Mouse (Mus musculus) liver, embryonic 15.5 days (tissue): ENCODE data around the gene Hdac10. TPM values are rescaled to one million over a fixed set of nuclear protein-coding genes. Genes with fewer than 3 reads are reported as not detected.

Experiments
- ATAC-seq: fragments of 200-750 bp; cut with Nextera tagmentation; 2 replicates; pipeline ENCODE4 v1.8.0; 2017; ENCODE audit warnings: moderate number of reproducible peaks, mild to moderate bottlenecking, moderate library complexity; ENCODE audit not compliant: insufficient read depth
- H3K27ac ChIP-seq: fragments of 300-500 bp; sonication (generic); replicated peaks from 2 replicates; pipeline ENCODE4 v1.5.1; 2015; ENCODE audit warnings: mild to moderate bottlenecking, inconsistent platforms
- H3K27me3 ChIP-seq: fragments of 300-500 bp; sonication (generic); 2 replicates; pipeline ENCODE4 v1.6.1; 2015; ENCODE audit warnings: mild to moderate bottlenecking, inconsistent platforms
- H3K36me3 ChIP-seq: fragments of 300-500 bp; sonication (generic); replicated peaks from 2 replicates; pipeline ENCODE4 v1.6.1; 2015; ENCODE audit warnings: moderate library complexity, mild to moderate bottlenecking, inconsistent platforms
- H3K4me1 ChIP-seq: fragments of 300-500 bp; sonication (generic); replicated peaks from 2 replicates; pipeline ENCODE4 v1.6.1; 2015; ENCODE audit warnings: inconsistent platforms
- H3K4me2 ChIP-seq: fragments of 300-500 bp; sonication (generic); 2 replicates; pipeline ENCODE4 v1.6.1; 2015; ENCODE audit warnings: moderate library complexity, mild to moderate bottlenecking, inconsistent platforms
- H3K4me3 ChIP-seq: fragments of 300-500 bp; sonication (generic); replicated peaks from 2 replicates; pipeline ENCODE4 v1.5.1; 2015; ENCODE audit warnings: mild to moderate bottlenecking, inconsistent platforms
- H3K9ac ChIP-seq: fragments of 300-500 bp; sonication (generic); 2 replicates; pipeline ENCODE4 v1.6.1; 2015; ENCODE audit warnings: moderate library complexity, mild to moderate bottlenecking, inconsistent platforms
- H3K9me3 ChIP-seq: fragments of 300-500 bp; sonication (generic); replicated peaks from 2 replicates; pipeline ENCODE4 v1.6.1; 2016; ENCODE audit warnings: inconsistent platforms
- WGBS: fragments of 180-500 bp; shearing (Covaris S2); methylation state at CpG from one replicate; pipeline ENCODE4 v1.1.7; 2015; ENCODE audit warnings: mixed read lengths; ENCODE audit not compliant: insufficient replicate concordance; 5-methylcytosine and 5-hydroxymethylcytosine counted together
- polyA plus RNA-seq: library from polyadenylated mRNA; unstranded; fragments of >200 nt; fragmentation: Nextera tagmentation; extraction: Ambion mirVana; gene quantifications from 2 replicates; pipeline ENCODE4 v1.2.1, GENCODE M21; 2015

Hdac10 gene
- polyA plus RNA-seq, 1 experiment from 2014 or later = 8.6 TPM

DNA sequence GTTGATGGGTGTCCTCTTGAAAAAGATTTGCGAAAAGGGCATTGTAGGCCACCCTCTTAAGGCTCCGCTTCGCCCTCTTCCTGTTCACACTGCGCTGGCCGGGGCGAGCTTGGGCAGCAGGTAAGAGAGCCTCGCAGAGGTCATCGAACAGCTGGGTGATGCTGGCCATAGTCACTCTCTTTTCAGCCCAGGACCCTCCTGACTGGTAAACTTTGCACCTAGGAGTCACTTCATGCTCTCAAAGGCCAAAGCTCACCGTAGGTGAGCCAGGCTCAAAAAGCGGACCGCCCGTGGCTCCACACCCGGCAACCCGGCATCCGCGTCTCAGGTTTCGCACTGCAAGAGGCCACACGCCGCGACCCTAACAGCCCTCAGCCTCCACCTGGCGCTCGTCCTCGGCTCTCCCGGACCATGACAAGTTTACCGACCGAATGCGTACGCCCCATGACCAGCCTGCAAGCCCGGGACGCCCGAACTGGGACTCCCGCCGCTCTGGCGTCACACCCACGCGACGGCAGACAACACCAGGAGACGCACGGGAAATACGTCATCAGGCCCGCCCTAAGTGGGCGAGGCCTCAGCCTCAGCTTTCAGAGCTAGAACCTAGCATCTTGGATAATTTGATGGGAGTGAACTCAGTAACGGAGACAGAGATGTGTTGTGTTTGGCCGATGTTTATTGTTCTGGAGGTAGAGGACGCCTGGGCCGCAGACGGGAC, 5.7 kb downstream of the Hdac10 start, which contains the start of gene Tubgcp6:
TSS of gene Tubgcp6 (minus strand) at position 464 of the 718 bp plus-strand sequence.
- Histone ChIP-seq H3K9me3 (no peaks in the 10 kb centered on the region), H3K27me3 (no peaks in the 10 kb centered on the region), H3K27ac (peak within 1 kb of the TSS; percentile 79), H3K9ac (peak within 1 kb of the TSS; percentile 86), H3K36me3 (peaks cover 31% of the 10 kb centered on the region), H3K4me1 (peaks cover 47% of the 10 kb centered on the region), H3K4me2 (peak within 1 kb of the TSS; percentile 84), H3K4me3 (peak within 1 kb of the TSS; percentile 93)
- ATAC-seq = peak; percentile 84
- WGBS = under 1% methylated on average over 47 of the region's 47 CpGs

DNA sequence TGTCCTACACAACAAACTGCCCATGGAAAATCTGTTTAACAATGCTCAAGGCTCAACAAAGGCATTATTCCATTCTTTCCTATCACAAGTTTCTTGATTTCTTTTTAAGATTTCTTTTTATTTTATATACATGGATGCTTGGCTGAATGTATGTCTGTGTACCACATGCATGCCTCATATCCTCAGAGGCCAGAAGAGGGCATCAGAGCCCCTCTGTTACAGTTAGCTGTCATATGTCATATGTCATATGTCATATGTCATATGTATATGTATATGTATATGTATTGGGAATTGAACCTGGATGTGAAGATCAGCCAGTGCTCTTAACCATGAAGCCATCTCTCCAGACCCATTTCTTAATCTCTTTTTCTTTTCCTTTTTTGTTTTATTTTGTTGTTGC, 10.5 kb downstream of the Hdac10 start:
- Histone ChIP-seq H3K9me3 (no peaks in the 10 kb centered on the region), H3K4me3 (no peak overlapping the region), H3K36me3 (peaks cover 69% of the 10 kb centered on the region), H3K9ac (no peak overlapping the region), H3K27ac (no peak overlapping the region), H3K4me2 (no peak overlapping the region), H3K4me1 (peaks cover 33% of the 10 kb centered on the region), H3K27me3 (no peaks in the 10 kb centered on the region)
- no peak for ATAC-seq

DNA sequence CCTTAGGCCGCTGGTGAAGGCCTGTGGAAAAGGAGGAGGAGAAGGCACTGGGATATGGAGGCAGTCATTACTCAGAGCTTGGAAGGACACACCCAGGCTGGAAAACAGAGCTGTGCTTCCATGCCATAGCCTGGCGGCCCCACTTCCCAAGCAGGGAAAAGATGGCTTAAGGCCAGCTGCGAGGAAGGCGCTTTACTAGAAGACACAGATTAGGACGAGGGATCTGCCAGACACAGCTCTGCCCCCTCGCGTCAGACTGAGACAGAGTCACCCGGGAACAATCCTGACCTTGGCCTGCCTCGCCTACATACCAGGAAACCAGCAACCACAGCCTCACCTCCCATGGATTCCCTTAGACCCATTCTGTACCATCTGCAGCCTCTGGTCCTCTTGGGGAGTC, 18.4 kb downstream of the Hdac10 start:
- Histone ChIP-seq H3K9ac (no peak overlapping the region), H3K4me3 (no peak overlapping the region), H3K36me3 (peaks cover 97% of the 10 kb centered on the region), H3K4me1 (no peaks in the 10 kb centered on the region), H3K4me2 (no peak overlapping the region), H3K27me3 (no peaks in the 10 kb centered on the region), H3K9me3 (no peaks in the 10 kb centered on the region), H3K27ac (no peak overlapping the region)
- WGBS = 86% methylated on average over 9 of the region's 9 CpGs
- no peak for ATAC-seq

DNA sequence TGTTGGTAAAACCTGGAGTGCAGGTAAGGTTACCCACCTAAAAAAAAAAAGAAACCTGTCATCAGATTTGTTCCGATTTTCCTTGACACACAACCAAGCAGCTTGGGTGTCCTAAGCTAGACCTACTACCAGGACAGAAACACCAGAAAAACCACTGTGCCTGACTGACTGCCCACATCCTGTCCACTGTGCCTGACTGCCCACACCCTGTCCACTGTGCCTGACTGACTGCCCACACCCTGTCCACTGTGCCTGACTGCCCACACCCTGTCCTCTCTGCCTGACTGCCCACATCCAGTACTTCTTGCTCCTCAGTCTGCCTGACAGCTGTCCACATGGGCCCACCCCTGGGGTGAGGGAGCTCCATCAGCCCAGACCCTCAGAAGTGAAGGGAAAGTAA, 21.5 kb downstream of the Hdac10 start:
- no peak overlapping the region for H3K27ac ChIP-seq
- H3K4me3 ChIP-seq = no peak overlapping the region
- no peaks in the 10 kb centered on the region for H3K4me1 ChIP-seq
- no peaks in the 10 kb centered on the region for H3K27me3 ChIP-seq
- ATAC-seq = no peak
- WGBS = 86% methylated on average over 1 of the region's 1 CpGs
- no peak overlapping the region for H3K9ac ChIP-seq
- H3K9me3 ChIP-seq = no peaks in the 10 kb centered on the region
- H3K4me2 ChIP-seq = no peak overlapping the region
- peaks cover 100% of the 10 kb centered on the region for H3K36me3 ChIP-seq

- Histone ChIP-seq H3K9ac (no peak overlapping the region), H3K9me3 (no peaks in the 10 kb centered on the region), H3K4me2 (no peak overlapping the region), H3K27me3 (no peaks in the 10 kb centered on the region), H3K4me3 (no peak overlapping the region), H3K36me3 (peaks cover 100% of the 10 kb centered on the region), H3K4me1 (no peaks in the 10 kb centered on the region), H3K27ac (no peak overlapping the region)
- WGBS = 86% methylated on average over 13 of the region's 13 CpGs
- no peak for ATAC-seq
Observed at GRCm38 (mm10) chr15:89106073-89106472, 22.4 kb downstream of the Hdac10 start.

- no peaks in the 10 kb centered on the region for H3K4me1 ChIP-seq
- no peak for ATAC-seq
- no peak overlapping the region for H3K4me2 ChIP-seq
- peaks cover 100% of the 10 kb centered on the region for H3K36me3 ChIP-seq
- WGBS = 90% methylated on average over 8 of the region's 8 CpGs
- no peak overlapping the region for H3K4me3 ChIP-seq
- H3K9ac ChIP-seq = no peak overlapping the region
- no peak overlapping the region for H3K27ac ChIP-seq
- no peaks in the 10 kb centered on the region for H3K9me3 ChIP-seq
- H3K27me3 ChIP-seq = no peaks in the 10 kb centered on the region
Observed at GRCm38 (mm10) chr15:89104425-89104824, 24.1 kb downstream of the Hdac10 start.

DNA sequence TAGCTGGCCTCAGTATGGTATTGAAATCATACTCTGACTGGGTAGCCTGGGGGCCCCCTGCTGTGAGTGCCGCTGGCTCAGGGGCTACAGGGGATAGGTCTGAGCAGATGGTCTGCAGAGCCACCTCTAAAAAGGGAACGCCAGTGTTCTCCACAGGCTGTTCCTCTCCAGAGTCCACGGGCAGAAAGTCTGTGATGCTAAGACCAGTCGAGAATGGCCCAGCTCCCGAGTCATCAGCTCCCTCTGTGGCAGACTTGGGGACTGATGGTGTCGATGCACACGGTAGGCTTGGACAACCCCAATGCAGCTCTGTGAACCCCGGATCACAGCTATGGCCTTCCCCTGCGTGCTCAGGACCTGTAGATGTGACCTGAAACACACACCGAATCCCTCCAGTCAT, 24.6 kb downstream of the Hdac10 start:
- Histone ChIP-seq H3K4me1 (no peaks in the 10 kb centered on the region), H3K36me3 (peaks cover 100% of the 10 kb centered on the region), H3K27me3 (no peaks in the 10 kb centered on the region), H3K27ac (no peak overlapping the region), H3K4me3 (no peak overlapping the region), H3K4me2 (no peak overlapping the region), H3K9ac (no peak overlapping the region), H3K9me3 (no peaks in the 10 kb centered on the region)
- ATAC-seq = no peak
- WGBS = 79% methylated on average over 10 of the region's 10 CpGs

DNA sequence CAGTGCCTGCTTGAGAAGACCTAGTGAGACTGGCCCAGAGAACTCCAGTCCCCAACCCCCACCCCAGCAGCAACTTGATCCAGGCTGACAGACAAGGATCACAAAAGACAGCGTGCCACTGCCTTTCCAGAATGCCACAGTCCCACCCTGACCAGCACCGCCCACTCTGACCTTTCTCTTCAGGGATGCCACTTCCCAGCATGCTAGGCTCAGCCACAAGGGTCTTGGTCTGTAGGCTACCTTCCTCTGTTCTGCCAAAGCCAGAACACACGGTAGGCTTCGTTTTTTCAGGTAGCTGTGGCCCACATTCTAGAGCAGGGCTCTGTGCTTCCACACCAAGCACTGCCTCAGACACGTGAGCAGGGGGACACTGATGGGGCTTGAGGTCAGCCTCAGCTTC, 25.9 kb downstream of the Hdac10 start:
- Histone ChIP-seq H3K4me2 (no peak overlapping the region), H3K9ac (no peak overlapping the region), H3K36me3 (peaks cover 100% of the 10 kb centered on the region), H3K27me3 (no peaks in the 10 kb centered on the region), H3K9me3 (no peaks in the 10 kb centered on the region), H3K4me3 (no peak overlapping the region), H3K27ac (no peak overlapping the region), H3K4me1 (no peaks in the 10 kb centered on the region)
- no peak for ATAC-seq
- 81% methylated on average over 5 of the region's 5 CpGs for WGBS

DNA sequence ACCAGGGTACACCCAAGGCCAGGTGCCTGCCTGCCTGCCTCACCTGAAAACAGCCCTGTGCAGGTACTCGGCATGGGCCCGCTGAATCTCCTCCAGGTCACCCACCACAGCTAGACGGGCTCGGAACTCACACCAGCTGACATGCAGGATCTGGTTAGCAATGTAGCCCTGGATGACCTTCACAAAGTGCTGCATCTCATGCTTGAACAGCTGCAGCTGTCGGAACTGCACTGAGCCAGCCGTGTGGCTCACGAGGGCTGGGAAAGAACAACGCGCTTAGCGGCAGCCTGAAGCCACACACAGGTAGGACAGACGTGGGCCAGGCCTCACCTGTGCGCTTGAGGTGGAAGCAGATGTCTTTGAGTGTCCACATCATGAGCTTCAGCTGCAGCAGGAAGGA, 27.7 kb downstream of the Hdac10 start:
- Histone ChIP-seq H3K9ac (no peak overlapping the region), H3K36me3 (peaks cover 100% of the 10 kb centered on the region), H3K27ac (no peak overlapping the region), H3K4me3 (no peak overlapping the region), H3K4me2 (no peak overlapping the region), H3K9me3 (no peaks in the 10 kb centered on the region), H3K4me1 (no peaks in the 10 kb centered on the region), H3K27me3 (no peaks in the 10 kb centered on the region)
- WGBS = 91% methylated on average over 12 of the region's 12 CpGs
- ATAC-seq = no peak

GRCm38 (mm10) chr15:89098616-89099015, 29.9 kb downstream of the Hdac10 start:
- 81% methylated on average over 7 of the region's 7 CpGs for WGBS
- H3K27ac ChIP-seq = no peak overlapping the region

GRCm38 (mm10) chr15:89097450-89097849, 31.1 kb downstream of the Hdac10 start:
- Histone ChIP-seq H3K4me1 (no peaks in the 10 kb centered on the region), H3K4me3 (no peak overlapping the region), H3K9me3 (no peaks in the 10 kb centered on the region), H3K36me3 (peaks cover 99% of the 10 kb centered on the region), H3K4me2 (no peak overlapping the region), H3K27ac (no peak overlapping the region), H3K27me3 (no peaks in the 10 kb centered on the region), H3K9ac (no peak overlapping the region)
- 79% methylated on average over 5 of the region's 5 CpGs for WGBS
- ATAC-seq = no peak

More at GRCm38 (mm10) chr15:89098616-89099015, 29.9 kb downstream of the Hdac10 start:
- Histone ChIP-seq H3K4me3 (no peak overlapping the region), H3K4me2 (no peak overlapping the region), H3K9me3 (no peaks in the 10 kb centered on the region), H3K4me1 (no peaks in the 10 kb centered on the region), H3K36me3 (peaks cover 100% of the 10 kb centered on the region), H3K27me3 (no peaks in the 10 kb centered on the region), H3K9ac (no peak overlapping the region)
- ATAC-seq = no peak

DNA sequence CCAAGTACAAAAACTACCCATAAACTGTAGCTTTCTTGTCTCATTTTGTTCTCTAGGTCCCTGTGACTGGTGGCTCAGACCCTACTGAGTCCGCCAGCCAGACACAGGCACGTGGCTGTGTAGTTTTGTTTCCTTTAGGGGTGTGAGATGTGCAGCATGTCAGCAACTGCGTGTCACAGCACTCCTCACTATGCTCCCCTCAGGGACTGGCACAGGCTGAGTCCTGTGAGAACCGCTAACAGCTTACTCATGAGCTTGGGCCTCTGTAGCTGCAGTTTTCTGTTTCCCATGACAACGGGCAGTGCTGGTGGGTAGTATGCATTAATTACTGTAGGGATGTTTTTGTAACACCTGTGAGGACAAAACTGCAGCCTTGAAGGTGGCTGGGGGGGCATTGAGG, 36.3 kb downstream of the Hdac10 start:
- Histone ChIP-seq H3K9ac (no peak overlapping the region), H3K27me3 (no peaks in the 10 kb centered on the region), H3K4me1 (peaks cover 26% of the 10 kb centered on the region), H3K4me3 (no peak overlapping the region), H3K4me2 (no peak overlapping the region), H3K36me3 (peaks cover 51% of the 10 kb centered on the region), H3K9me3 (no peaks in the 10 kb centered on the region), H3K27ac (no peak overlapping the region)
- WGBS = 77% methylated on average over 5 of the region's 5 CpGs
- ATAC-seq = no peak
